Mouse (Mus musculus): ENCODE results near the gene Ephx4. TPM values are rescaled to one million over a fixed set of nuclear protein-coding genes. Genes with fewer than 3 reads are reported as not detected.

Ephx4 gene
- polyA plus RNA-seq, 1 experiment from 2014 or later, result 1.6 TPM

DNA sequence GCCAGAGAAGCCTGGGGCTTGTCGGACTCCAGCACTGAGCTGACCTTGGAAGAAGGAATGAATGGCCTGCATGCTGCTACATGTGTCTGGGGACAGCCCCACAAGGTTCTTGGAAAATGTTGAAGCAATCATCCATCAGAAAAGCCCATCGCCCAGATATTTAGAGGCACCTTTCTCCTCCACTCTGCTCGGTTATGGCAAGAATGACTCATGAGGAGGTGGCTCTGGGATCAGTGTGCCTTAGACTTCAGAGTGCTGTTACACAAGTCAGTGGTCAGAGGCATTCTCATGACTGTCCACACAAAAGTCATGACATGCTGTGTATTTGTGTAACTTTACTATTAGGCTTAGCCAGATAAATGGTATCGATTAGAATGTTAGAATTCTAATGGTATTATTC lies 64.6 kb downstream of the Ephx4 start:
- no peaks in the 10 kb centered on the region for H3K9me3 ChIP-seq (ENCODE audit: low read depth, low read length)
- H3K27me3 ChIP-seq (ENCODE audit: insufficient read depth, low read length), result no peaks in the 10 kb centered on the region
- H3K27ac ChIP-seq (ENCODE audit: low read depth), result no peak overlapping the region
- H3K4me2 ChIP-seq, result no peak overlapping the region
- TF ChIP-seq CTCF (IDR thresholded peaks at IDR 0.05; ENCODE audit: low read depth), result no peak
- H3K9ac ChIP-seq, result no peak overlapping the region
- H3K36me3 ChIP-seq (ENCODE audit: insufficient read depth), result peaks cover 5% of the 10 kb centered on the region
- ATAC-seq (ENCODE audit: insufficient read depth) (no peak), DNase-seq (no peak)
- H3K4me1 ChIP-seq (ENCODE audit: insufficient read depth), result no peaks in the 10 kb centered on the region
- WGBS, result 86% methylated on average over 4 of the region's 4 CpGs
- H3K4me3 ChIP-seq (ENCODE audit: low read depth, low read length), result no peak overlapping the region

DNA sequence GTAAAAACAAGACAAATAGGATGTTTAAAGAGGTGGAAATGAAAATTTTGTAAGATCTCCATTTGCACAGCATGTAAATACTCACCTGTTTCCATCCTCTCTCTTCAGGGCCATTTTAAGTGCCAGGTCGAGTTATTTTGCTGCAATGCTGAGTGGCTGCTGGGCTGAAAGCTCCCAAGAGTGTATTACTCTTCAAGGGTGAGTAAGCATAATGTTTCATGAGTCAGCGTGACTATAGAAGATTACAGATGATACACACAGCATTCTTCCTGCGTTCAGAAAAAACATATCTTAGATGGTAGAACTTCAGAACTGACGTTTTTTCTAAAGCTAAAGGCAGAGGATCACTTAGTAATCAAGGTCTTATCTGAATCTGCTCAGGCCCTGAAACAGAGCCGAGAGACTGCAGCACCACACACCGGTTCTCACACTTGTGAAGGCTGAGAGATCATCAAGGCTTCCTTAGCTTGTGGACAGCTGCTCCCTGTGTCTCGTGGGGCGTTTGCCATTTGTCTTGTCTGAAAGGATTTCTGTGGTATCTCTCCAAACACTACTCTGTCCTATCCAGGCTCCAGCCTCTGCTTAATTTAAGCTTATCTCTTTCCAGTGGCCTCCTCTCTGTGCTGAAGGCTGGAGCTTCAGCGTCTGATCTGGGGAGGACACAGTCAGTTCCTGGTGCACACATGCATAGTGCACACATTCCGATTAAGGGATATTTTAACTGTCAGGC lies 68.2 kb downstream of the Ephx4 start:
- H3K4me2 ChIP-seq, result no peak overlapping the region
- DNase-seq, result no peak
- TF ChIP-seq CTCF (IDR thresholded peaks at IDR 0.05; ENCODE audit: low read depth), result no peak
- no peaks in the 10 kb centered on the region for H3K9me3 ChIP-seq (ENCODE audit: low read depth, low read length)
- H3K27ac ChIP-seq (ENCODE audit: low read depth), result no peak overlapping the region
- WGBS, result 66% methylated on average over 10 of the region's 10 CpGs
- no peak overlapping the region for H3K4me3 ChIP-seq (ENCODE audit: low read depth, low read length)
- peaks cover 5% of the 10 kb centered on the region for H3K36me3 ChIP-seq (ENCODE audit: insufficient read depth)
- H3K9ac ChIP-seq, result no peak overlapping the region
- H3K4me1 ChIP-seq (ENCODE audit: insufficient read depth), result no peaks in the 10 kb centered on the region
- ATAC-seq (ENCODE audit: insufficient read depth), result no peak
- no peaks in the 10 kb centered on the region for H3K27me3 ChIP-seq (ENCODE audit: insufficient read depth, low read length)

Other genes starting within 250 kb of the Ephx4 start
- 23.8 and 23.9 TPM in 2 replicates for gene Tgfbr3, start 113.1 kb upstream of the Ephx4 start, polyA plus RNA-seq (2014; fragmentation: Nextera tagmentation; extraction: Ambion mirVana)
- gene Brdt, start 71.6 kb upstream of the Ephx4 start, polyA plus RNA-seq (2014; fragmentation: Nextera tagmentation; extraction: Ambion mirVana), result 1.4 and 1.5 TPM in 2 replicates
- not detected in 2 replicates for gene Lpcat2b, start 28.8 kb downstream of the Ephx4 start, polyA plus RNA-seq (2014; fragmentation: Nextera tagmentation; extraction: Ambion mirVana)
- gene Btbd8, start 35.3 kb downstream of the Ephx4 start, polyA plus RNA-seq (2014; fragmentation: Nextera tagmentation; extraction: Ambion mirVana), result 4.3 and 5.9 TPM in 2 replicates
- gene Gm42669, start 104.9 kb downstream of the Ephx4 start, polyA plus RNA-seq (2014; fragmentation: Nextera tagmentation; extraction: Ambion mirVana), result 0.41 and 0.43 TPM in 2 replicates
- 0.04 and 0.09 TPM in 2 replicates for gene 1700028K03Rik, start 132.0 kb downstream of the Ephx4 start, polyA plus RNA-seq (2014; fragmentation: Nextera tagmentation; extraction: Ambion mirVana)
- 17.5 and 17.8 TPM in 2 replicates for gene Rpap2, start 194.6 kb downstream of the Ephx4 start, polyA plus RNA-seq (2014; fragmentation: Nextera tagmentation; extraction: Ambion mirVana)
- 27.2 and 27.5 TPM in 2 replicates for gene Glmn, start 195.2 kb downstream of the Ephx4 start, polyA plus RNA-seq (2014; fragmentation: Nextera tagmentation; extraction: Ambion mirVana)

Measured in lung, embryonic 14.5 days (tissue).